Mouse (Mus musculus) limb, embryonic 10.5 days (tissue): ENCODE measurements around the gene Krt24. TPM values are rescaled to one million over a fixed set of nuclear protein-coding genes. Genes with fewer than 3 reads are reported as not detected.
A peak's percentile ranks its signal among the peaks of the same experiment; 100 is the strongest.

ENCODE experiments used
- DNase-seq: peaks from one replicate; pipeline ENCODE4 v3.0.0-alpha.2; 2017; ENCODE audit warnings: low spot score
- H3K27ac ChIP-seq: fragments of 300-500 bp; sonication (generic); 2 replicates; pipeline ENCODE4 v1.5.1; 2016; ENCODE audit warnings: mild to moderate bottlenecking
- H3K27me3 ChIP-seq: fragments of 300-500 bp; sonication (generic); 2 replicates; pipeline ENCODE4 v1.6.1; 2016; ENCODE audit warnings: low read depth, mild to moderate bottlenecking; ENCODE audit not compliant: poor library complexity, severe bottlenecking
- H3K36me3 ChIP-seq: fragments of 300-500 bp; sonication (generic); 2 replicates; pipeline ENCODE4 v1.6.1; 2016; ENCODE audit warnings: mild to moderate bottlenecking, moderate library complexity
- H3K4me1 ChIP-seq: fragments of 300-500 bp; sonication (generic); 2 replicates; pipeline ENCODE4 v1.6.1; 2016
- H3K4me3 ChIP-seq: fragments of 300-500 bp; sonication (generic); 2 replicates; pipeline ENCODE4 v1.5.1; 2016; ENCODE audit warnings: mild to moderate bottlenecking, moderate library complexity
- H3K9me3 ChIP-seq: fragments of 300-500 bp; sonication (generic); replicated peaks from 2 replicates; pipeline ENCODE4 v1.6.1; 2016; ENCODE audit warnings: mild to moderate bottlenecking
- WGBS: fragments of 180-500 bp; shearing (Covaris S2); methylation state at CpG from one replicate; pipeline ENCODE4 v1.1.7; 2016; 5-methylcytosine and 5-hydroxymethylcytosine counted together
- polyA plus RNA-seq: library from polyadenylated mRNA; unstranded; fragments of >200 nt; fragmentation: Nextera tagmentation; extraction: Ambion mirVana; gene quantifications from 2 replicates; pipeline ENCODE4 v1.2.1, GENCODE M21; 2016

Krt24 gene
- polyA plus RNA-seq = 0.23 TPM in 1 of 2 replicates, not detected in the other

DNA sequence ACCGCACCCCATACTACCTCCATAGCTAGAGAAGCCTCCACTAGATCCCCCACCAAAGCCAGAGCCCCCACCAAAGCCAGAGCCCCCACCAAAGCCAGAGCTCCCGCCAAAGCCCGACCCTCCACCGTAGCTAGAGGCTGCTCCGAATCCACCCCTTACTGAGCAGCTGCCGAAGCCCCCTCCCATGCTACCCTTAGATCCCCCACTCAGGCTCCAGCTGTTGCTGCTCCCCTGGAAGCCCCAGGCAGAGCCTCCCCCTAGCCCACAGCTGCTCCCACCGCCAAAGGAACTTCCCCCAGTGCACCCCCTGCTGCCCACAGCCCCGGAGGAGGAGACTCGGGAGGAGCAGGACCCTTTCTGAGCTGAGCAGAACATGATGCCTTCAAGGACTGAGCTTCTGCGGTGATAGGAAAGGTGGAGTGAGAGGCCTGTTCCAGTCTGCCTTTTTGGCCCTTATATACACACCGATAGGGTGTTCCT is at the start of gene Krt24:
Gene Krt24, minus strand, starts transcription at position 430 of the 480 bp plus-strand sequence.
- WGBS = 46% methylated on average over 11 of the region's 11 CpGs
- DNase-seq = no peak
- H3K9me3 ChIP-seq = no peaks in the 10 kb centered on the region
- H3K4me1 ChIP-seq = peaks cover 5% of the 10 kb centered on the region
- no peak within 1 kb of the TSS for H3K27ac ChIP-seq
- H3K4me3 ChIP-seq = no peak within 1 kb of the TSS
- H3K36me3 ChIP-seq = no peaks in the 10 kb centered on the region
- H3K27me3 ChIP-seq = peaks cover 5% of the 10 kb centered on the region

DNA sequence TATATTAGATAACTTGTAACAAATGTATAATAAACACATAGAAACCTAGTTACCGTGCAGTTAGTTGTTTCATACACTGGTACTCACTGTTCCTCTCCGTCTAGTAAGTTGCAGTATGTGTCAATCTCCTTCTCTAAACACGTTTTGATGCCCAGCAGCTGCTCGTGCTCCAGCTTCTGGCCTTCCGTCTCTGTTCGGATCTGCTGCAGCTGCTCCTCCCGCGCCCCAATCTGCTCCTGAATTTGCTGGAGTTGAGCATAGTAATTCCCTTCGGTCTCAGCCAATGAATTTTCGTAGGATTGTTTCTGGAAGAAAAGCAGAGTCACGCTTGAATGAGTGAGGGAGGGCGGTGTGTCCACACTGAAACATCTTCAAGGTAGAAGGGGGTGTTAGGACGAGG is 48.4 kb upstream of the Krt24 start:
- no peaks in the 10 kb centered on the region for H3K36me3 ChIP-seq
- H3K4me3 ChIP-seq = no peak overlapping the region
- H3K27ac ChIP-seq = no peak overlapping the region
- no peaks in the 10 kb centered on the region for H3K27me3 ChIP-seq
- no peaks in the 10 kb centered on the region for H3K4me1 ChIP-seq
- whole genome bisulfite sequencing = 88% methylated on average over 13 of the region's 13 CpGs
- no peak for DNase-seq
- H3K9me3 ChIP-seq = no peaks in the 10 kb centered on the region

DNA sequence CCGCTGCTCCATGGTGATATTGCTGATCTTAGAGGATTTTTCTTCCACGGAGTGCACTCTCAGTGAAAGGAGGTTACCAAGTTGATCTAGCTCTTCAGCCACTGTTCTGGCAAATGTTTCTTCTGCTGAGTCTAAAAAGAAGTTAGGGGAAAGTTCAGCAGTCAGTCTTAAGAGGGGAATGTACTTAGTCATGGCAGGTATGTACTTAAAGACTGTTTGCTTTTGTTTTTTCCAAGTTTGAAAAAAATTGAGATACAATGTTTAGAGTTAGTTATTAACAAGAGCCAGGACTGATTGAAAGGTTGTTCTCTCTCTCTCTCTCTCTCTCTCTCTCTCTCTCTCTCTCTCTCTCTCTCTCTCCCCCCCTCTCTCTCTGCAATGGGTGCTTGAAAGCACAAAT is 44.6 kb upstream of the Krt24 start:
- no peak overlapping the region for H3K27ac ChIP-seq
- H3K36me3 ChIP-seq = no peaks in the 10 kb centered on the region
- DNase-seq = no peak
- no peak overlapping the region for H3K4me3 ChIP-seq
- no peaks in the 10 kb centered on the region for H3K9me3 ChIP-seq
- 0 out of 2 replicates have a peak, but pooled peaks cover 6% of the 10 kb centered on the region for H3K4me1 ChIP-seq
- 78% methylated on average over 2 of the region's 2 CpGs for WGBS
- no peaks in the 10 kb centered on the region for H3K27me3 ChIP-seq

DNA sequence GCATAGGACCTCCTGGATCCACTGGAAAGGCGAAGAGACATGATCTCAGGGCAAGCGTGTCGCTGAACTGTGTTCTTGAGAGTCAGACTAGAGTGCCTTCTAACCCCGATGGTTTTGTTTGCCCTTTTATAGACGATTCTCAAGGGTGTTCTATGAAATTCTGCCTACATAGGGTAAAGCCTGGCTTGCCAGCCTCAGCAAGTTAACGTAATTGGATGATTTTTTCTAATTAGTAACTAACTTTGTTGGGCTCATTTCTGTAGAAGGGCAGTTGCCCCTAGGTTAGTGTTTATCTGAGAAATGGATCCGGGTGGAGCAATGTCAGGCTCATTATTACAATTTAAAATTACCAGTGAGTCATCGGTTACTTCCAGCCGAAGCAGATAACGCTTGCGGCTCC is 37.8 kb upstream of the Krt24 start, which contains the start of gene Krt25:
Gene Krt25, minus strand, starts transcription at position 101 of the 400 bp plus-strand sequence.
- H3K27ac ChIP-seq = no peak within 1 kb of the TSS
- 94% methylated on average over 11 of the region's 11 CpGs for WGBS
- no peaks in the 10 kb centered on the region for H3K36me3 ChIP-seq
- no peak for DNase-seq
- H3K27me3 ChIP-seq = no peaks in the 10 kb centered on the region
- 0 out of 2 replicates have a peak, but pooled peaks cover 6% of the 10 kb centered on the region for H3K4me1 ChIP-seq
- H3K4me3 ChIP-seq = no peak within 1 kb of the TSS
- H3K9me3 ChIP-seq = no peaks in the 10 kb centered on the region

DNA sequence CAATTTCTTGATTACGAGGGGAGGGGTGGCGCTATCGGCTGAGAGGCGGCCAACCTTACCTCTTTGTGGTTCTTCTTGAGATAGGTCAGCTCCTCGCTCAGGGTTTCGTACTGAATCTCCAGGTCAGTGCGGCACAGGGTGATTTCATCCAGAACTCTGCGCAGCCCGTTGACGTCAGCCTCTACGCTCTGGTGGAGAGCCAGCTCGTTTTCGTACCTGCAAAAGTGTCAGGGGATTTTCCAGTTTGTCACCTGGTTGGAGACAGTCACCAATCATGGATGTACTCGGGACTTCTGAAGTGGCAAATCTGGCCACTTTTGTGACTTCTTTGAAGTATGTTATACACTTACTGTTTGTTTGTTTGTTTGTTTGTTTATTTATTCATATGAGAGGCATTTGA is 36.0 kb upstream of the Krt24 start:
- Histone ChIP-seq H3K27ac (no peak overlapping the region), H3K4me1 (no peaks in the 10 kb centered on the region), H3K36me3 (no peaks in the 10 kb centered on the region), H3K9me3 (no peaks in the 10 kb centered on the region), H3K27me3 (no peaks in the 10 kb centered on the region), H3K4me3 (no peak overlapping the region)
- no peak for DNase-seq
- 90% methylated on average over 14 of the region's 14 CpGs for WGBS

DNA sequence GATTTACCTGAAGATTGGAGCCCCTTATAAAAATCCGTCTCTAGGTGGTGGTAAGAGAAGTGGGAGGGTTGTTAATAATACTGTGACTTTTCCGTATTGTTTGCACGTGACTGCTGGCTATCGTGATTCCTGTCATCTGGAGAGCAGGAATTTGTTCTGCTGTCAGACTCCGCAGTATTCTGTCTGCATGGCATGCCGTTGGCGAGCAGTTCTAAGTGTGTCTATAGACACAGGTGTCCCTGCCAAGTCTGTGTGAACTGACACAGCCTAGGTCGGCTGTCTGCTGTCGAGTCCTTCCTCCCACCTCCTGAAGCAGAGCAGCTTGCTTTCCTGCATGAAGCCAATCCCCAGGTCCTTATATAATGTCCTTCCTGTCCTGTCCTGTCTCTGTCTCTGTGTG is 34.1 kb upstream of the Krt24 start:
- no peak for DNase-seq
- Histone ChIP-seq H3K27me3 (no peaks in the 10 kb centered on the region), H3K9me3 (no peaks in the 10 kb centered on the region), H3K36me3 (no peaks in the 10 kb centered on the region), H3K27ac (no peak overlapping the region), H3K4me3 (no peak overlapping the region), H3K4me1 (no peaks in the 10 kb centered on the region)
- WGBS = 82% methylated on average over 9 of the region's 9 CpGs

DNA sequence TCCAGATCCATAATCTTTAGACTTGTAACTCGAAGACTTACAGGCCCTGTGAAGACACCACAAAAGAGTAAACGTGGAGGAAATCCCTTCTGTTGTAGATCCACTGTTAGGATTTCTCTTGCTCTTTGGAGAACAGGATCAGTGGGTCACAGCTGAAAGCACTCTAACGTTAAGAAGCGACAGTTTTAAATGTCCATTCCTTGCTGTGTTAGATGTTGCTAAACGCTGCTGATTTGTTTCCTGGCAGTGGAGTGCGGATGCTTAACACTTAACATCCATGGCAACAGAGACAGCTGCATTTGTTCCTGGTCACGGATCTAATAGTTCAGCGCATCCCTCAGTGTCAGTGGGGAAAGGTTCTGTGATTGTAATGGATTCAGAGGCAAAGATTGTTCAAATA is 31.5 kb upstream of the Krt24 start:
- WGBS = 80% methylated on average over 8 of the region's 8 CpGs
- DNase-seq = no peak
- Histone ChIP-seq H3K9me3 (no peaks in the 10 kb centered on the region), H3K27ac (no peak overlapping the region), H3K4me3 (no peak overlapping the region), H3K4me1 (no peaks in the 10 kb centered on the region), H3K27me3 (no peaks in the 10 kb centered on the region), H3K36me3 (no peaks in the 10 kb centered on the region)

DNA sequence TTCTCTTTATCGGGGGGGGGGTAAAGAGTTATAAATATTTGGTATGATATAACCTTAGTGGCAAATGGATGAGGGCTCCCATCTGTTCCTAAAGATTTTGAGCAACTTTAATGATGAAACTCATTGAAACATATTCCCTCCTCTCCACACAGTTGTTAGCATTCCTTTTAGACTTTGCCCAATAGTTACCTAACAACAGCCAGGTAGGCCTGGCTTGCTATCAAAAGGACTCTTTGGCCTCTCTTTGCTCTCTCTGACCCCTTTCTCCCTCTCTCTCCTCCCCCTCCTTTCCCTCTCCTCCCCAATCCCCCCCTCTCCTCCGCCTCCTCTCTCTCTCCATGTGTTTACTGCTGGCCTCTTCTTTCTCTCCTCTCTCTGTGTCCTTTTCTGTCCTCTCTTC is 29.5 kb upstream of the Krt24 start:
- Histone ChIP-seq H3K4me3 (no peak overlapping the region), H3K27me3 (no peaks in the 10 kb centered on the region), H3K27ac (no peak overlapping the region), H3K9me3 (no peaks in the 10 kb centered on the region), H3K36me3 (no peaks in the 10 kb centered on the region), H3K4me1 (no peaks in the 10 kb centered on the region)
- DNase-seq = no peak
- WGBS = 88% methylated on average over 2 of the region's 2 CpGs

DNA sequence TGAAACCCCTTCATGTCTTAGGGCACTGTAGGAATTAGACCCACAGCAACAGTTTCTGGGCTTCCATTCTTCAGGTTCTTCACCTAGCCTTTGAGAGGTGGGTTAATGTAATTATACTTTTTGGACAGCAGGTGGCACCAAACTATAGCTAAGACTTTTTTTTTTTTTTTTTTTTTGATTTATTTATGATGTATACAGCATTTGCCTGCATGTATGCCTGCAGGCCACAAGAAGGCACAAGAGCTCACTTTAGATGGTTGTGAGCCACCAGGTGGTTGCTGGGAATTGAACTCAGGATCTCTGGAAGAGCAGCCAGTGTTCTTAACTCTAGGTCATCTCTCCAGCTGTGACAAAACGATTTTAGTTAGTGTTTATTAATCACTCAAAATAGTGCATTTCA is 25.8 kb upstream of the Krt24 start:
- 82% methylated on average over 1 of the region's 1 CpGs for WGBS
- no peak overlapping the region for H3K4me3 ChIP-seq
- H3K27ac ChIP-seq = no peak overlapping the region
- no peaks in the 10 kb centered on the region for H3K9me3 ChIP-seq
- no peaks in the 10 kb centered on the region for H3K4me1 ChIP-seq
- H3K36me3 ChIP-seq = no peaks in the 10 kb centered on the region
- H3K27me3 ChIP-seq = no peaks in the 10 kb centered on the region
- no peak for DNase-seq

DNA sequence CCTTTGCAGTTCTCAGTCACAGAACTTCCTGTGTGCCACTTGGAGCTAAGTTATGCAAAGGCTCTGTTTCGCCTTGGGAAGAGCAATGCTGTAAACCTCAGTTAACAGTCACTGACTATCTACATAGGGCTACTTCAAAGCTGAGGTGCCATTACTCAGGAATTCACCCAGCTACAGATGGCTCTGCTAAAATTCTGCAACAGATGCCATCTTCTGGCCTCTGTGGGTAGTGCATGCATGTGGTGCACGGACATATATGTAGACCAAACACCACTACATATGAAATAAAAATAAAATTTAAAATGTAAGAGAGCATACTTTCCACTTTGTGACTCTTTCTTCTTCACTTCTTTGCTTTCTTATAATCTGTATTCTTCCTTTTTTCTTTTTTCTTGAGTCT is 22.5 kb upstream of the Krt24 start:
- Histone ChIP-seq H3K4me3 (no peak overlapping the region), H3K27ac (no peak overlapping the region), H3K9me3 (no peaks in the 10 kb centered on the region), H3K36me3 (no peaks in the 10 kb centered on the region), H3K27me3 (no peaks in the 10 kb centered on the region), H3K4me1 (no peaks in the 10 kb centered on the region)
- 28% methylated on average over 2 of the region's 2 CpGs for WGBS
- peak; percentile 77 for DNase-seq

DNA sequence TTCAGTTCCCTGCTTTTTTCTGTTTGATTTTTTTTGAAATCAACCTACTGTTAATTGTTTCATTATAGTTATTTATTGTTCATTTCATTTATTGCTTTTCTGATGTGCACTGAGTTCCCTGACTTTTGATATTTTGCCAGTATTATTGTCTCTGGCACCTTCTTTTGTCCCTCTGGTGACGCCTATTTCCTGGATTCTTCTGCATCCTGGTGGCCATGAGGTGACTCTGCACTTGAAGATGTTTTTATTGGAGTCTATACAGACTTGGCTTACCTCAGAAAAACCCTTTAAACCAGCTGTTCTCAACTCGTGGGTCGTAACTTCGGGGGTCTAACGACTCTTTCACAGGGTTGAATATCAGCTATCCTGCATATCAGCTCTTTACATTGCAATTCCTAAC is 10.0 kb upstream of the Krt24 start:
- Histone ChIP-seq H3K9me3 (no peaks in the 10 kb centered on the region), H3K27me3 (0 out of 2 replicates have a peak, but pooled peaks cover 5% of the 10 kb centered on the region), H3K4me1 (no peaks in the 10 kb centered on the region), H3K36me3 (no peaks in the 10 kb centered on the region), H3K27ac (no peak overlapping the region), H3K4me3 (no peak overlapping the region)
- 60% methylated on average over 5 of the region's 5 CpGs for WGBS
- no peak for DNase-seq

DNA sequence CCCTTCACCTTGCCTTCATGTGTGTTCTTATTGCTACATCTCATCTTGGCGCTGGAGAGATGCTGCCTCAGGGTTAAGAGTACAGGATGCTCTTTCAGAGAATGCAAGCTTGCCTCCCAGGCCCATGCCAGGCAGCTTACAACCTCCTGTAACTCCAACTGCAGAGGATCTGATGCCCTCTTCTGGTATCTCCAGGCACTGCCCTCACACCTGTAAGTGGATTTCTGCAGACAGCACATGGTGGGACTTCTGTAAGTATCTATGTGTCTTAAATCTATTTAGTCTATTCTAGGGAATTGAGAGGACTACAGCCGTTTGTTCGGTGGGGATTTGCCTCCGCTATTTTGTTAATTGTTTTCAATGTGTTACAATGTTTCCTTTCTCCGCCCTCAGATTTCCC is 7.8 kb upstream of the Krt24 start:
- H3K36me3 ChIP-seq = no peaks in the 10 kb centered on the region
- no peak overlapping the region for H3K27ac ChIP-seq
- no peak overlapping the region for H3K4me3 ChIP-seq
- no peaks in the 10 kb centered on the region for H3K9me3 ChIP-seq
- 0 out of 2 replicates have a peak, but pooled peaks cover 5% of the 10 kb centered on the region for H3K27me3 ChIP-seq
- peak; percentile 48 for DNase-seq
- WGBS = 61% methylated on average over 5 of the region's 5 CpGs
- H3K4me1 ChIP-seq = no peaks in the 10 kb centered on the region

DNA sequence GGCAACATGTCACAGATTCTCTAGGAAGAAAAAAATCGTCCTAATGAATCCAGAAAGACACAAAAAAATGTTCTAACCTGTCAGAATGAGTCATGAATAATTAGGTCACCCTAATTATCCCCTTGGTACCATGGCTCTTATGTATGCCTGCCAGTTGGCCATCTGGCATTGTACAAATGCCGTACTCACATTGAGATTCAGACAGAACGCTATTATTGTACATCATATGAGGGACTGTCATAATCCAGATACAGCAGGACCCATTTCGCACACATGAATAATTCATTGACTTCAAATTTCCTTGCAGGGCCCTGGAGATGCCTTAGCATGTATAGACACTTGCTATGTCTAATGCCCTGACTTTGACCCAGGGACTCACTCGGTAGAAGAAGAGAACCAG is 1.1 kb downstream of the Krt24 start:
- WGBS = 89% methylated on average over 5 of the region's 5 CpGs
- Histone ChIP-seq H3K27ac (no peak overlapping the region), H3K36me3 (no peaks in the 10 kb centered on the region), H3K9me3 (no peaks in the 10 kb centered on the region), H3K27me3 (peaks cover 5% of the 10 kb centered on the region), H3K4me3 (no peak overlapping the region), H3K4me1 (peaks cover 5% of the 10 kb centered on the region)
- DNase-seq = no peak

DNA sequence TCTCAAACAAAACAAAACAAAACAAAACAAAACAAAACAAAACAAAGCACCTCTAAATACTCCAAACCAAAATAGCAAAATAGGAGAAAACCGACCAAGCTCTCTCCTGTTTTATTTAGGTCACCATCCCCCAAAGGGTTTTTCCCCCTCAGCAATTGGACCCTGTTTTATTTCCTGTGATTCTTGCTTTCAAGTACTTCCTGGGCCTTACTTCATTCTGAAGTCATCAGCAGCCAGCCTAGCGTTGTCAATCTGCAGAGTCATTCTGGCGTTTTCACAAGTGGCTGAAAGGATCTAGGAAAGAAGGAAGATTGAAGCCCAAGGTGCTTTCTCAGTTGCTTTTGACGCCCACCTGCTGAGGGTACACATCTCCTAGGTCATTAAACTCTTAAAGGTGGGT is 1.7 kb downstream of the Krt24 start:
- H3K27me3 ChIP-seq = peaks cover 5% of the 10 kb centered on the region
- H3K27ac ChIP-seq = no peak overlapping the region
- DNase-seq = no peak
- no peaks in the 10 kb centered on the region for H3K36me3 ChIP-seq
- peaks cover 5% of the 10 kb centered on the region for H3K4me1 ChIP-seq
- 54% methylated on average over 4 of the region's 4 CpGs for WGBS
- H3K9me3 ChIP-seq = no peaks in the 10 kb centered on the region
- H3K4me3 ChIP-seq = no peak overlapping the region
